ENCODE assay signal across 8 mouse cellular contexts in the genomic region with DNA sequence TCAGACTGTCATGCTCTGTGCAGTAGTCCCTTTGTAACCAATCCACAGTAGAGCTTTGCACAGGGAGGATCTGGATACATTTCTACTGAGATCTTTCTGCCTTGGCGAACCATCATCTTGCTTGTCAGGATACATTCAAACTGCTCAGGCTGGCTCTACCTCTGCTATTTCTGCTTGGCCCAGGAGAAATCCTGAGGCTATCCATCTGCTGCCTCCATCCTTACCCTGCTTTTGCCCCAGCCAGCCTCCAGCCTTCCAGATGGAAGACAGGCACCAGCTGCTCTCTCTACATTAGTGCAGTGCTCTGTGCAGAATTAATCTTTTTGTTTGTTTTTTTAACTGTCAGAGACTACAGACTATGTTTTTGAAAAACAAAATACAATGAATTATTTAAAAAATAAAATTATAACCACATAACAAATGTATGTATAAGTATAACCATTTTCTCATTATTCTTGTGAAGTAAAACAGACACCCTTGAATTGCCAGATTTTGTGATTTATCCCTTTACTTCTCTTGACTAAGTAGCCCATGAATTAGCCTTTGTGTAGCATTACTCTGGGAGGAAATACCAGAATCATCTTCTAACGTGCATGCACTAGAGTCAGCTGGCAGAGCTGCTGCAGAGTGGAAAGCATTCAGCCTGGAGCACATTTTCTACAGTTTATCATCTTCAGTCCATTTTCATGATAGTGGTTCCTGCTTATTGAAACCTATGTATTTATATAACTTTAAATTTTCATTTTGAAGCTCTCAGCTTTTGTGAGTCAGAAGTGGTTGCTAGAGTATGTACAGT.
DNase-seq lines count a peak whose midpoint lies in the region; ATAC-seq lines count a peak whose summit lies in the region.

No protein-coding gene starts in this region.

- H3K4me1 ChIP-seq in neural tube, embryonic 13.5 days (replicated peaks), result no peaks in the 10 kb centered on the region
- no peaks in the 10 kb centered on the region for H3K4me1 ChIP-seq in heart, embryonic 10.5 days

- peak; percentile 10 to 14 for DNase-seq in heart, postnatal 10 days
- no peak for DNase-seq in heart, postnatal 25 days (ENCODE audit: low spot score)
- DNase-seq in cerebellum, postnatal 14 days, result peak; percentile 80 to 88
- DNase-seq in layer of hippocampus, adult 18-20 months (ENCODE audit: low spot score in 2 of 2), result peak; percentile 74 to 81
- no peak for DNase-seq in urinary bladder, adult 2 months (ENCODE audit: low spot score)
- no peak for DNase-seq in heart, embryonic 10.5 days (ENCODE audit: low spot score)

- no peak overlapping the region for H3K4me2 ChIP-seq in neural tube, embryonic 13.5 days

- no peak overlapping the region for H3K4me3 ChIP-seq in neural tube, embryonic 13.5 days
- no peak overlapping the region for H3K4me3 ChIP-seq in heart, embryonic 10.5 days

- intact Hi-C loops in heart, postnatal 10 days (cut with DNase I), result no loop called here
- intact Hi-C loops in heart, postnatal 25 days (cut with DNase I), result no loop called here

- ATAC-seq in neural tube, embryonic 13.5 days (ENCODE audit: low read depth), result peak; percentile 82
- no peak for ATAC-seq in erythroblast, adult 5-6 weeks (replicated peaks; ENCODE audit: low FRiP score, poor library complexity, severe bottlenecking)

- no peak overlapping the region for H3K9ac ChIP-seq in neural tube, embryonic 13.5 days

- H3K27ac ChIP-seq in neural tube, embryonic 13.5 days (replicated peaks), result 0 out of 2 replicates have a peak overlapping the region, but pooled peaks have one; percentile 38
- no peak overlapping the region for H3K27ac ChIP-seq in heart, embryonic 10.5 days

- 37% methylated on average over 2 of the region's 2 CpGs for WGBS in neural tube, embryonic 13.5 days
- 72% methylated on average over 2 of the region's 2 CpGs for WGBS in heart, embryonic 10.5 days

- no peaks in the 10 kb centered on the region for H3K27me3 ChIP-seq in neural tube, embryonic 13.5 days
- no peaks in the 10 kb centered on the region for H3K27me3 ChIP-seq in heart, embryonic 10.5 days (ENCODE audit: insufficient read depth, poor library complexity, severe bottlenecking)

- no peaks in the 10 kb centered on the region for H3K36me3 ChIP-seq in neural tube, embryonic 13.5 days
- H3K36me3 ChIP-seq in heart, embryonic 10.5 days, result no peaks in the 10 kb centered on the region

- H3K9me3 ChIP-seq in neural tube, embryonic 13.5 days, result no peaks in the 10 kb centered on the region
- no peaks in the 10 kb centered on the region for H3K9me3 ChIP-seq in heart, embryonic 10.5 days

Comparison
In these comparisons a context has a peak if more than half of its experiments do, and no peak if none do; other contexts are left out.
1. DNase-seq: peak in heart, postnatal 10 days (2 of 2), cerebellum, postnatal 14 days (2 of 2) and layer of hippocampus, adult 18-20 months (2 of 2); none in heart, postnatal 25 days (single experiment), urinary bladder, adult 2 months (single experiment) and heart, embryonic 10.5 days (single experiment).